Mouse (Mus musculus) testis, adult 2 months (tissue): ENCODE results near the gene Pde9a.

ENCODE experiments used
- CTCF ChIP-seq: fragments of 200-500 bp; IDR thresholded peaks from 2 replicates; pipeline ENCODE4 v1.5.1; 2012; ENCODE audit warnings: low read depth, mild to moderate bottlenecking, inconsistent platforms, low read length, moderate library complexity; ENCODE audit not compliant: control insufficient read depth, insufficient read depth, insufficient replicate concordance
- POLR2A ChIP-seq: fragments of 200-500 bp; IDR thresholded peaks from 2 replicates; pipeline ENCODE4 v1.6.1; 2012; ENCODE audit warnings: low read depth, mild to moderate bottlenecking, inconsistent platforms, low read length, moderate library complexity; ENCODE audit not compliant: control insufficient read depth

DNA sequence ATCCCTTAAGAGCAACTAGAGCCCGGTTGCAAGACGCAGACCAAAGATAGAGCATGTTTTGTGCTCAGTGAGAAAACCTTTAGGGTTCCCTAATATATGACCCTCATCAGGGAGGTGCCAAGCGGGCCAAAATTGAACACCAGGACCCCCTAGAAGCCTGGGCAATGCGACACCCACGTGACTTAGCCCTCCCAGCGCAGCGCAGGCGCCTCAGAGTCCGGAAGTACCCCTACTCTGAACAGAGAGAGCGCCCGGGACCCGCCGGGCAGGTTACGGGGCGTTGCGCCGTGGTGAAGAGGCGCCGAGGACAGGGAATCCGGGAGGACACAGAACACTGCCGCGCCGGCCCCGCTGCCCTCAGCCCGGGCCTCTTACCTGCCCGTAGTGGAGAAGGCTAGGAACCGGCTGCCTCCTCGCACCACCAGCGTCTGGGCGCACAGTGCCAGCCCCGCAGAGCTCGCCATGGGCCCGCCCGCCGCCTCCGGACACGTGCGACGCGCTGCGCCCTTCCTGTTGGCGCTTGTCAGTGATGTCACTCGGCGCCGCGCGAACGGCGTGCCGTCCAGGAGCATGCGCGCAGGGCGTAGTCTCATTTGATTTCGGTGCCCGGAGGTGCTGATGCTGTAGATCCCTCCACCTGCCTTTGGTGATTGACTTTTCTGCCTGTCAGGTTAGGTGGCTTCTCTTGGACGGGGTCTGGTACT, 125.9 kb downstream of the Pde9a start:
- peak; percentile 83 for TF ChIP-seq POLR2A
- TF ChIP-seq CTCF, result no peak
